Comparison of ENCODE assay signal across 8 mouse cellular contexts in the genomic region with DNA sequence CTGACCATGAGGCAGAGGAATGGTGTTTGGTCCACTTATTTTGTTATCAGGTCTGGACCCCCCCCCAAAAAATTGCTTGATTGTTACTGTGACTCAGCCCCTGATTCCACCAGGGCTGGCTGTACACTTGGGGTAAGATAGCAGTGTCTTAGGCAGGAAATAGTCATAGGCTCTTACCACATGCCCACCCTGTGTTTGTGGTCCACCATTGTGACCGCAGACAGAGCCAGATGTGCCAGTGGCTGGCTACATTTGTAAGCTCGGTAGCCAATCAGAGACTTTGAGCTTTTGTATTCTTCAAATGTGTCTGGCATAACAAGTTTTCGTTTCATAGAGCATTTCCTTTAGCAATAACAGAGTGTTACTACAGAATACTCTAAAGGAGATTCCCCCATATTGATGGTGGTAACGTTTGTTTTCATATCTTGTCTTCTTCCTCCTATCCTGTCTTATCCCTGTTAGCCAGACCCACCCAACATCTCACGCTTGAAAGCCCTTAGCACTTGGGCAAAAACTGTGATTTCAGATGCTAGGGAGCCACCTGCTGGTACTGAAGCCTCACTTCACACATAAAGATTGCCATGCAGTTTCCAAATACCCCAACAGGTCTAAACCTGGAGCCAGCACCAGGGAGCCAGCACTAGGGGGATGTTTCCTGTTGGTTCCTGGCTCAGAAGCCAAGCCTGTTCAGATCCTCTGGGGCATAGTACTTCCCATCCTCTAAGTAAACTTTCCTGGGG. TPM values are rescaled to one million over a fixed set of nuclear protein-coding genes. Genes with fewer than 3 reads are reported as not detected.
DNase-seq lines count a peak whose midpoint lies in the region; TF ChIP-seq lines count a peak whose summit lies in the region.

No protein-coding gene starts in this region.

- H3K79me3 ChIP-seq in C2C12 (ENCODE audit: low read depth) = no peaks in the 10 kb centered on the region

- H3K9ac ChIP-seq in liver, adult 2 months (ENCODE audit: low read depth, low read length) = no peak overlapping the region

- TF ChIP-seq CTCF in C2C12 (IDR thresholded peaks at IDR 0.05; ENCODE audit: control insufficient read depth, insufficient read depth, insufficient read length) = peak; percentile 65
- TF ChIP-seq CTCF in liver, adult 2 months (IDR thresholded peaks at IDR 0.05; ENCODE audit: low read depth, low read length) = peak; percentile 63
- TF ChIP-seq CTCF in thymus, adult 2 months (IDR thresholded peaks at IDR 0.05; ENCODE audit: borderline replicate concordance, control insufficient read depth, extremely low read depth, insufficient read depth, low read length, poor library complexity) = no peak

- peak; percentile 75 for DNase-seq in adipocyte (ENCODE audit: low spot score)
- peak; percentile 82 for DNase-seq in embryo, embryonic 11 days
- DNase-seq in heart, adult 18-20 months = peak; percentile 33 to 63
- peak; percentile 63 to 64 for DNase-seq in kidney, adult 8-10 months
- peak; percentile 74 for DNase-seq in liver, adult 2 months (ENCODE audit: extremely low read depth, low read depth, low spot score)
- peak; percentile 86 for DNase-seq in naive thymus-derived CD4-positive, alpha-beta T cell, adult 2 months (ENCODE audit: low read depth)
- DNase-seq in thymus, adult 2 months = peak; percentile 66

- 25% methylated on average over 5 of the region's 5 CpGs for WGBS in liver, adult 2 months
- 3% methylated on average over 5 of the region's 5 CpGs for WGBS in thymus, adult 2 months

- no peaks in the 10 kb centered on the region for H3K27me3 ChIP-seq in C2C12 (ENCODE audit: control insufficient read depth, insufficient read depth, insufficient read length)
- H3K27me3 ChIP-seq in liver, adult 2 months (ENCODE audit: control insufficient read depth, insufficient read depth, low read length) = no peaks in the 10 kb centered on the region
- no peaks in the 10 kb centered on the region for H3K27me3 ChIP-seq in thymus, adult 2 months (ENCODE audit: control insufficient read depth, insufficient read depth, low read length)

- H3K36me3 ChIP-seq in C2C12 (ENCODE audit: control insufficient read depth, insufficient read depth) = no peaks in the 10 kb centered on the region
- H3K36me3 ChIP-seq in liver, adult 2 months (ENCODE audit: control insufficient read depth, insufficient read depth, low read length) = no peaks in the 10 kb centered on the region
- no peaks in the 10 kb centered on the region for H3K36me3 ChIP-seq in thymus, adult 2 months (ENCODE audit: control insufficient read depth, insufficient read depth, low read length)

- peaks cover 2% of the 10 kb centered on the region; the same call in 1 of the 2 replicates for H3K4me1 ChIP-seq in liver, adult 2 months (ENCODE audit: control insufficient read depth, insufficient read depth, low read length)
- peaks cover 6% of the 10 kb centered on the region for H3K4me1 ChIP-seq in thymus, adult 2 months (replicated peaks; ENCODE audit: control insufficient read depth, insufficient read depth, low read length)

- TF ChIP-seq POLR2A in liver, adult 2 months (IDR thresholded peaks at IDR 0.05; ENCODE audit: extremely low read depth, insufficient read depth, low read length) = no peak
- no peak for TF ChIP-seq POLR2A in thymus, adult 2 months (IDR thresholded peaks at IDR 0.05; ENCODE audit: control insufficient read depth, extremely low read depth, insufficient read depth, low read length, poor library complexity)

- H3K27ac ChIP-seq in liver, adult 2 months (replicated peaks; ENCODE audit: insufficient read depth, low read depth, low read length) = no peak overlapping the region
- H3K27ac ChIP-seq in thymus, adult 2 months (ENCODE audit: control insufficient read depth, insufficient read depth, low read length) = no peak overlapping the region

- H3ac ChIP-seq in C2C12 (ENCODE audit: control insufficient read depth, insufficient read length, low read depth) = no peak overlapping the region

- H3K79me2 ChIP-seq in C2C12 (ENCODE audit: control insufficient read depth, insufficient read depth) = no peaks in the 10 kb centered on the region
- no peaks in the 10 kb centered on the region for H3K79me2 ChIP-seq in liver, adult 2 months (ENCODE audit: control insufficient read depth, insufficient read depth, low read length)

- no peak overlapping the region for H3K4me3 ChIP-seq in C2C12 (ENCODE audit: insufficient read depth, poor library complexity, severe bottlenecking)
- no peak overlapping the region for H3K4me3 ChIP-seq in liver, adult 2 months (ENCODE audit: insufficient read depth, low read depth, low read length)
- H3K4me3 ChIP-seq in thymus, adult 2 months (ENCODE audit: control insufficient read depth, insufficient read depth, low read length) = no peak overlapping the region

TF ChIP-seq in C2C12, 6 proteins besides CTCF, POLR2A, EP300 and RAD21:
- TF ChIP-seq USF1 (IDR thresholded peaks at IDR 0.05; ENCODE audit: low read depth) = no peak
- no peak for TF ChIP-seq CEBPB (IDR thresholded peaks at IDR 0.05; ENCODE audit: low read depth)
- no peak for TF ChIP-seq FOSL1 (IDR thresholded peaks at IDR 0.05; ENCODE audit: insufficient read depth, low read length, poor library complexity, severe bottlenecking)
- TF ChIP-seq MYOD1 (IDR thresholded peaks at IDR 0.05; ENCODE audit: control insufficient read depth, insufficient read length, low read depth) = no peak
- TF ChIP-seq MYOG (IDR thresholded peaks at IDR 0.05; ENCODE audit: control insufficient read depth, extremely low read depth, insufficient read length) = no peak
- TF ChIP-seq MAX (IDR thresholded peaks at IDR 0.05) = no peak

RNA-seq across cellular contexts. Expression of a gene that starts 12.3 kb away (rescaled TPM):
- polyA plus RNA-seq in C2C12 (2012; fragmentation: generic; extraction: Trizol) = 0.50 TPM
- total RNA-seq in heart, adult 18-20 months (2021) = under 1 TPM; 0.15 to 0.26 TPM
- 40.7 and 43.6 TPM in 2 replicates for total RNA-seq in liver, adult 2 months (2014; rRNA removed)
- 20.2 and 20.8 TPM in 2 replicates for polyA plus RNA-seq in liver, adult 2 months (2012; rRNA removed)
- 13.8 and 16.2 TPM in 2 replicates for polyA plus RNA-seq in thymus, adult 2 months (2012; rRNA removed)
